Mouse (Mus musculus) CH12F3 (cell line): ENCODE measurements around the gene Kctd7.

Experiments used
- in situ Hi-C: fragments of 300-500 bp; cut with MboI; formaldehyde crosslinking; loops from 2 replicates; pipeline ENCODE4 v1.14.3; 2020; ENCODE audit warnings: low sequenced_read_pairs

The Kctd7 gene

DNA sequence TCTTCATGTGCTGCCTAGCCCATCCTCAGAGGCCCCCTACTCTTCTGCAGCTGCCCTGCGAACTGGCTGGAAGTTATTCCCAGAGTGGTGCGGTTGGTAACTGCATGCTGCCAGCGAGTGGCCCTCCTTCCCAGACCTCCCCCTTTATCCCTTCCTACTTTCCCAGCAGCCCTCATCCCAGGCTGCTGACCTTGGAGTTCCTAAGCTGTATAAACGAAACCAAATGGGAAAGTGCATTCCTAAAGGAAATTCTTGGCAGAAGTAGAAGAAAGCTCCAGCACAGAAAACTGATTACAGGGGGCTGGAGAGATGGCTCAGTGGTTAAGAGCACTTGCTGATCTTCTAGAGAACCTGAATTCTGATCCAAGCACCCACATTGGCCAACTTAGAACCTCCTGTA, 2.6 kb upstream of the Kctd7 start:
- in situ Hi-C loops, result no loop called here

DNA sequence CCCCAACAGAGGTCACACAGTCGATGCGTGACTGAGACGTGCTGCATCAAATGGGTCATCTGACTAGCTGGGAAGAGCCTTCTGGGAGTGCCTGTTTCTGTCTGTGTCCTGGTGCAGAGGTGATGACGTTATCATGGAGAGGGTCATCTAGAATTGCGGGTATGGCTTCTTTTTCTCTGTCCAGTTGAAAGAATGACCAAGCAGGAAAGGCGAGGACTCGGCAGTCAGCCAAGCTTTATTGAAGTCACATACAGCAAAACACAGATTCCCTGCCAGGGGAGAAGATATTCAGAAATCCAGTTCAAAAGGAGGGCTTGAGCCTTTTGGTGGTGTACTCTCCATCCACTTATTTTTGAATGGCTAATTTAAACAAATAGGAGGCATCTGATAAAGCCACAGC, 1.6 kb upstream of the Kctd7 start:
- in situ Hi-C loops, result no loop called here

DNA sequence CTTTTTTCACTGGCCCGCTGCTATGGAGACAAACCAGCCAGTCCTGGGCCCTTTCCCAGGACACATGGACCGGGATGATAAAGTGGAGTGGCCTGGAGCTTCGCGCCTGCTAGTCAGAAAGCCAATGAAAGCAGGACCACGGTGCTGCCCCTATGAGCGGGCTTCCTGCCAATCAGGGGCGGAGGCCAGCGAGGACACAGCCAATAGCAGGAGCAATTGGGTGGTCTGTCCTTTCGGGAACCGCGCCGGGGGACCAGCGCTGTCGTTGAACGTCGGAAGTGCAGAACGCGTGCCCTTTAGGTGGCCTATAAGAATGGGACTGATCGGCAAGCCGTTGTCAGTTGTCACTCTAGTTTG, 706 bp upstream of the Kctd7 start:
- in situ Hi-C loops, result no loop called here

DNA sequence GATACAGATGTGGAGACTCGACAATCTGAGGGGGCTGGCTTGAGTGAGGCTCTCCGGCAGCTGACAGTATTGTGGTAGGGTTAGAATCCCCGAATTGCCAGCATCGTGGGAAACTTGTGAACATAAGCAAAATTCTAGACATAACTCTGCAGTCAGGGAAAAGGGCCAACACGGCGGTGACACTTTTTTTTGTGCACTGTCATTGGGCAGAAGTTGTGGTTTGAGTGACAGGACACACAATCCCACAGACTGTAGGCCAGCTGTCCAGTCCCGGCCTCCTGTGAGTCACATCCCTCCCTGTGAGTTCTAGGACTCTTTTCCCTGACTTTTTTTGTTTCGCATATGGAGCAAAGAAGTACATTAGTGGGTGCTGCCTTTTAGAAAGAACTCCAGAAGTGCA, 1.3 kb downstream of the Kctd7 start:
- in situ Hi-C loops, result no loop called here

DNA sequence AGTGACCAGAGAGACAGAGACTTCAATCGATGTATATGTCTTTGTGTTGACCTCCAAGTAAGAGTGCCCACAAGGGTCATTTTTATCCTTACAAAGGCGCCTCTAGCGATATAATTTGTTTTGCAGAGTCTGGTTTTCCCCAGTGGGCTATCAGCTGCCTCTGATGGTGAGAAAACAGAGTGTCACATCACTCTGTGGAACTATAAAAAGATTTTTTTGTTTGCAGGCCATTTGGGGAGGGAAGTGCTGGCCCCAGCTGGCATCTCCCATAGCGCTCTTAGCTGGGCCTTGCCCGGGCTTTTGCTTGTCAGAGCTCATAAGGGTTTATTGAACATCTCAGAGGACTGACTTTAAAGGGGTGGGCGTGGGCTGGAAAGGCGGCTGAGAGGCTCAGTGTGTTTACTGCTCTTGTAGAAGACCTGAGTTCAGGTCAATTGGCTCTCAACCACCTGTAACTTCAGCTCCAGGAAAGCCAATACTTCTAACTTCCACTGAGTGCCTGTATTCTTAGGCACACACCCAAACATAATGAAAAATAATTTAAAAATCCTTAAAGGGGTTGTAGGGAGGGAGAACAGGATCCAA, 5.2 kb downstream of the Kctd7 start:
- in situ Hi-C loops, result no loop called here

DNA sequence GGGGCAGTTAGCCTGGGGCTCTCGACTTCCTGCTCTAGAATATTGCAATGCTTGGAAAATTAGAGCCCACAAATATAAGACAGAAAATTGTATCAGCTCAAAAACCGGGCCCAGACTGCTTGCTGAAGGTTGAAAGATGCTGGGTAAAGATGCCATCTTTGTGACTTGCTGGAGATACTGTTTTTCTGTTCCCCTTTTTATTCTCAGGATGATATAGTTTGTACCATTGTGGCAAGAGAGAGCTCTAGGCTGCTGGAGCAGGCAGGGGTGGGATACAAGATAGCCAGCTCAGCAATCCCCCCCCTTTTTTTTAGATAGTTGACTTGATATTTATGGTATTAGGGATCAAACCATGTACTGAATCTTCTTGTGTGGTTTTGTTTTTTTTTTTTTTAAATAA, 9.6 kb downstream of the Kctd7 start:
- in situ Hi-C loops, result no loop called here

DNA sequence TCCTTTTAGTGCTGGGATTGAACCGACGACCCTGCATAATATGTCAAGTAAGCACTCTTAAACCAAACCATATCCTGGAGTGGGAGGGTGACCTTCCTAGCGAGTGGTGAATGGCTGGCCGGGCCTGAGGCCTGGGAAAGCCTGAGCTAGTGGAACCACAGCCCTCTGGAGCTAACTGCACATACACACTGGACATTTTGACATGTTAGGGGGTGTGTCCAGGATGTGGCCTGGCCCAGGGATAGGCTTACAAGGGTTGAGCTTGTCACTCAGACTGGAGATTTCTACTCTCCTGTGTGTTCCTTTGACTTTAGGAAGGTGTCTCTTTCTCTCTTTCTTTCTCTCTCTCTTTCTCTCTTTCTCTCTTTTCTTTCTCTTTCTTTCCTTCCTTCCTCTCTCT, 13.9 kb downstream of the Kctd7 start:
- in situ Hi-C loops, result no loop called here

DNA sequence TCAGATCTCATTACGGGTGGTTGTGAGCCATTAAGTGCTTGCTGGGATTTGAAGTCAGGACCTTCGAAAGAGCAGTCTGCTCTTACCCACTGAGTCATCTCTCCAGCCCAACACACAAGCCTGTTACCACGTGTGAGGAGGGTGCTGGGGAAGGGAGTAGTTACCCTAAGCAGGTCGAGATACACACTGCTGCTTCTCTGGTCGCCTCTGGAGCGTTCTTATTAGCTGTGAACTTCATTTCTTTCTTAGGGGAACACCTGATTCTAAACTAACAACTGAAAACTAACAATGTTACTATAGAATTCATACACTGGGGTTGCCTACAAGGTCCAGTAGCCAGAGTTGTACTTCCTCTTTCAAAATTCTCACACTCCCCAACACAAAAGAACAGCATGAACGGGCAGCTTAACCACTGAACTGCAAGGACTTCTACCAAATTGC, 15.1 kb downstream of the Kctd7 start:
- in situ Hi-C loops, result no loop called here

DNA sequence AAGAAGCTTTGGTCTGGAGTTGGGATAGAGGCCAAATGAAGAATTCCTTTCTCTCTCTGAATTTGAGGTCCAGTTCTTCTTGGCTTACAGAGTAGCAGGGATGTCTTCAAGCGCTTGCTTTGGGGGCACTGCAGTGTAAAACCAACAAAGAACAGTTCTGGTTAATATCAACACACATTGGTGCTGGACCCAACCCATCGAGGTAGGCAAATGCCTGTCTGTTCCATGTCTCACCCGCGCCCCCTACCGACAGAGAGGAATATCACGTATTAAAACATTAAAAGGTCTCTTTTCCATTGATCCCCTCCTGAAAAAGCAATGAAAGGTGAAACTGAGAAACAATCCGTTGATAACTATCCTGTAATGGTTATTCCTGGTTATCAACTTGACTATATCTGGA, 19.0 kb downstream of the Kctd7 start:
- in situ Hi-C loops, result no loop called here

DNA sequence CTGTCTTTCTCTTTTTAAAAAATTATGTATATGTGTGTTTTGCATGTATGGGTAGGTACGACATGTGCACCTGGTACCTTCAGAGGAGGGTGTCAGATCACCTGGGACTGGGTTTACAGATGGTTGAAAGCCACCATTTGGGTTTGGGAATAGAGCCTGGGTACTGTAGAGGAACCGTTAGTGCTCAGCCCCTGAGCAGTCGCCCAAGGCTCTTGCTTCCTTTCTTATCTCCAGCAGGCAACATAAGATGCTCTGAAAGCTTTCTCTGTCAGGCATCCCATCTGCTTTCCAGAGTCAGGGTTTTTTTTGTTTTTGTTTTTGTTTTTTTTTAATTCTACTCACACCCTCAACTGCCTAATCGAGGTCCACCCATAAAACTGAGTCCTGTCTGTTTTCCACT, 20.6 kb downstream of the Kctd7 start:
- in situ Hi-C loops, result no loop called here

DNA sequence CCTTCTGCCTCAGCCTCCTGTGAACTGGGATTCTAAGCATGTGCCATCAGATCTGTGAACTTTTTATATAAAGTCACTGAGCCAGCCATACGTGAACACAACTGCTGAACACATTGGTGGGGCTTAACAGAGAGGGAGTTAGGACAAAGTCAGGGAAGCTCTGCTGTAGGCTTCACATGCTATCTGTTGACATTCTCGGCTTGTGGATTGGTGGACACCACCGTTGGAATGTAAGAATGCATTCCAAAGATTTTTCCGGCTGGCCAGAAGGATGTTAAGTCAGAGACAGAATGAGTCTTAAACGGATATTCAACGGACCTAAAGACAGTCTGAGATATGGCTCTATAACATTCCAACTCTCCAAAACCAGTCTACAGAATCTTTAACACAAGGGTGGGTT, 24.4 kb downstream of the Kctd7 start:
- in situ Hi-C loops, result no loop called here

DNA sequence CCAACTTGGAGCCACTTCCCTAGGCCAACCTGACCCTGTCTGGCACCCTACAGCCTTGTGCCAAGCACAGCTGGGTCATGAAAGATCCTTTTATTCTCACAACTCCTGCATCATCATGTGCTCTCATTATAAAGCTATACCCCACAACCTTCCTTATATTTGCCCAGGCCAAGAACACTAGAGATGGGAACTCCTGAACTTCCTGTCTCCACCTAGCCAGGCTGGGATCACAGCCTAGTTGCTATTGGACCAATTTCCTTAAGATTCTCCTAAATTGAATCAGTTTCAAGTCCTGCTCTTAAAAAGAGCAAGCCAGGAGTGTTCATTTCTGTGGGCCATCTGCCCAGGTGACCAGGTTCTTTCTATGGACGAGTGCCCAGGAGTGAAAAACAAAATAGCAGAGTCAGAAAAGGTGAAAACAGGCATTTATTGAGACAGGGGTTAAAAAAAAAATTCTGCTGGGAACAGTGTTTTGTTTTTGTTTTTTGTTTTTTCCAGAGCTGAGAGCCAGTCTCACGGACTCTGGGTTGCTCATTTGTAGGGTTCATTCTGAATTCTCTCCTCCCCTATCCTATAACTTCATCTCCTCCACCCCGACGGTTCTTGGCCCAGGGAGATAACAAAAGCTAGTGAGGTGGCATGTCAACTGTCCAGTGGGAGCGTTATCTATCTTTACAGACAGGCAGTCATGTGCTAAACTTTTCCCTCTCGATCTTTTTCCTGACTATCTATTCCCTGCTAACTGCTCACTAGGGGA, 26.2 kb downstream of the Kctd7 start:
- in situ Hi-C loops, result no loop called here

DNA sequence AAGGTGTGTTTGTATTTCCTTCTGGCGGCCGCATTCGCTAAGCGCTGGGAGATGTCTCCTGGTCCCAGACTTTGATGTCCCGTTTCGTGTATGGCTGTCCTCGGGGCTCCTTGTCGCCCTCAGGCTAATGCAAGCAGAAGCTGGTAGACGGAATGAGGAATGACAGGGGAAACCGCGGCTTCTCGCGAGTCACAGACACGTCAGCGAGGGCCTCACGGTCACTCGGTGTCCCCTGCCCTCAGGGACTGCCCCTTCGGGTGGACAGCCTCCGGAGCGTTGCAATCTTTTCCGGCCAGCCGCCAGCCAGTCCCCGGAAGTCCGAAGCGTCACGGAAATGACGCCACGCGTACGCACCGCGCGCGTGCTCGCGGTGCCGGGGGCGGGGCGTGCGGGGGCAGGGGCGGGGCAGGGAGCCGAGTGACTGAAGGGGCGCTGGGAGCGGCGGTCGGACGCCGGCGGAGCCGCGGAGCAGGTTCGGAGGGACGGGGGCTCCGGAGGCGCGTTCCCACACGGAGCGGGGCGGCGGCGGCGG, 26.8 kb downstream of the Kctd7 start, which contains the start of gene Rabgef1:
Gene Rabgef1, plus strand, starts transcription at position 376 of the 532 bp plus-strand sequence.
- in situ Hi-C loops, result no loop called here

DNA sequence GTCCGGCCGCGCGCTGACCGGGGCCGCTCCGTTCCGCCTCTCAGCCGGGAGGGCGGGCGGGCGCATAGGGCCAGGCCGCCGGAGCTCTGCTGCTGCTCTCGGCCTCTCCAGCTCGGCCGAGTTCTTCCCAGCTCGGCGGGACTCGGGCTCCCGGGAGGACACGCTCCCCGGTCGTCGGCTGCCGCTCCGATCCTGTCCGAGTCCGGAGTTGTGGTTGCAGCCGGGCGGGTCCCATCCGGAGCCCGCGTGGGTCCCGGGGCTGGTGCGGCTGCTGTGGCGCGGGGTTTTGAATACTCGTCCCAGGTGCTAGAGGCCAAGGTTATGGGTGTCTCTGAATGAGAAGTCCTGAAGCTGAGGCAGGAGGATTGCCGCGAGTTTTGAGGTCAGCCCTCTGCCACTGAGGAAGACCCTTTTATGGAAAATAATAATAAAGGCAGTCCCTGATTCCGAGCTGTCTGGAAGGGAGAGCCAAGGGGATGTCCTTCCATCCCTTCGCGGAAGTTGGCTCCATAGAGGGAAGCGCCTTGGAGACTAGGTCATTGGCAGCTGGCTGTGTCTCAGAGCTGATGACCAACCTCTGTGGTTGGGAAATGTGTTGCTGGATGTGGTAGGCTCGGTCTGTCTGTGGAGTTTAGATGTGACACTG, 27.4 kb downstream of the Kctd7 start:
- in situ Hi-C loops, result no loop called here

DNA sequence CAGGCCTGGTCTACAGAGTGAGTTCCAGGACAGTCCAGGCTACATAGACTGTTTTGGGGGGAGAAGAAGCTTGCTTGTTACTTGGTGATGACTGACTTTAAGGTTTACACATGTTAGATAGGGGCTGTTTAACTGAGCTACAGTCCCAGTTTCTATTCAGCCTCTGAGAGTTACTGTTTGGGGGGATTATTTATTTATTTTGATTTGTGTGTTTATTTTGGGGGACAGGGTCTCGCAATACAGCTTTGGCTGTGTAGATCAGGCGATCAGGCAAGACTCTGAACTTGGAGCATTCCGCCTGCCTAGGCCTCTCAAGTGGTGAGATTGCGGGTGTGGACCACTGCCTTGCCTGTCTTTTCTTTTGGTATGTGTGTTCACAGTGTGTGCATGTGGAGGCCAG, 28.4 kb downstream of the Kctd7 start:
- in situ Hi-C loops, result no loop called here

DNA sequence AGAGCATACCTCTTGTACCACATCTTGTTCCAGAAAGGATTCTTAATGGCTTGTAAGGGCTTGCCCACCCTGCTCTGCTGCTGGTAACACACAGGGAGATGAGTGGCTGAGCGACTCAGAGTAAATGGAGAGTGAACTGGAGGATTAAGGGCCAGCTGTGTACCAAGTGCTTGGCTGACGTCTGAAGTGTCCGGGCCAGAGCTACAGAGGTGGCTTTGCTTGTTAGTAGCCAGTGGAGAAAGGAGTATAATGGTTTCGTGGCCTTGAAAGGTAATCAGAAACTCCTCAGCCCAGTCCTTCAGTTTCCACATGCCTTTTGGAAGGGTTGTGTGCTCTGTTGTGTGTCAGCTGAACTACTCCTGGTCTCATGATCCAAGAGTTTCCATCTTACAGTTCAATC, 33.2 kb downstream of the Kctd7 start:
- in situ Hi-C loops, result no loop called here

DNA sequence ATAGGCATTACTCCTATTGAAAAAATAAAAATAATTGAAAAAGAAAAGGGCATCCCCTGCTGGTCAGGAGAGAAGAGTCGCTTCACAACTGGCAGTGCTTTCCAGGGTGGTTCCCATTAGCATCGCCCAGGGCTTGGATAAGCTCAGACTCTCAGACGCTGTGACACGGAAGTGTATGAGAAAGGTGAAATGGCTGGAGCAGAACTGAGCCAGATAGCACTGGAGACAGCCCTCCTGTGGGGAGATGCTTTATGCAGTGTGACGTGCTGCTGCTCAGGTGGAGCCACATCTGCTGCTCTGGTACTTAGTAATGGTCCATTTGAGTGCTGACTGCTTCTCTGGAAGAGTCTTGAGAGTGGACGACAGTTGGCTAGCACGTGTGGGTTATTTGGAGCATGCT, 35.7 kb downstream of the Kctd7 start:
- in situ Hi-C loops, result no loop called here

DNA sequence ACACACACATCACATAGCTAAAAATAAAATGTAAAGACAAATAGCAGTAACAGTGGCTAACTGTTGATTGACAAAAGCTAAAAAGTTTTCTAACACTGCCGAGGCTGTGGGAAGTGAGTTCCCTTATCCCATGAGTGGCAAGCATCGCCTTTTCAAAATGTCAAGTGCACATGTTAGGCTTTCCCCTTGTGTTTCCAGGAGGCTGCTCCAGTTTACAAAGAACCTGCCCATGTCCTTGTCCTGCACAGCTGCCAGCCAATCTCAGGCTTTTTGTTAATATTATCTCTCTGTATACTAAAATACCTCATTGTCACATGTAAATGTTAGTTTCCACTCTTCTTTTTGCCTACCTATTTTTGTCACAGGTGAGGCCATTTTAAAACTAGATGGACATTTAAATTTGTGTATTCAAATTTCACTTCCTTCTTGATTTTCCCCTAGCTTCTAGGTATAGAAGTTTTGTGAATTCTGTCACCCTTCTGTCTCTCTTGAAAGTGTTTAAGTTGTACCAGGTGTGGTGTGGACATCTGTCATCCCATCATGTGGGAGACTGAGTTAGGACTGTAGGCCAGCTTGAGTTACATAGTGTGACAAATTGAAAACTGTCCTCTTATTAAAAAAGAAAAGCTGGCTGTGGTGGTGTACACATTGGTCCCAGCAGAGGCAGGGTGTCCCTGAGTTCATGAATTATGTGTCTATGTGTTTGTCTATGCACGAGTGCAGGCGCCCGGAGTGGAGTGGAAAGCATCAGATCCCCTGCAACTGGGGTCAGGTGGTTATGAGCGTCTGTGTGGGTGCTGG, 37.3 kb downstream of the Kctd7 start:
- in situ Hi-C loops, result no loop called here

DNA sequence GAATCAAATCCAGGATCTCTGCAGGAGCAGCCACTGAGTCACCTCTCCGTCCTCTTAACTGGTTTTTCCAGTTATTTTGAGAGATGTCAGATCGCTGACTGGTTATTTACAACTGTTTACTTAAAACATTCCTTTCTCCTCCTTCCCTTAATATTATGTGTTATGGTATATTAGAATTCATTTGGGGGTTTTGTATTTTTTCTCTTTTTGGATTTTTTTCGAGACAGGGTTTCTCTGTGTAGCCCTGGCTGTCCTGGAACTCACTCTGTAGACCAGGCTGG, 37.8 kb downstream of the Kctd7 start:
- in situ Hi-C loops, result no loop called here

DNA sequence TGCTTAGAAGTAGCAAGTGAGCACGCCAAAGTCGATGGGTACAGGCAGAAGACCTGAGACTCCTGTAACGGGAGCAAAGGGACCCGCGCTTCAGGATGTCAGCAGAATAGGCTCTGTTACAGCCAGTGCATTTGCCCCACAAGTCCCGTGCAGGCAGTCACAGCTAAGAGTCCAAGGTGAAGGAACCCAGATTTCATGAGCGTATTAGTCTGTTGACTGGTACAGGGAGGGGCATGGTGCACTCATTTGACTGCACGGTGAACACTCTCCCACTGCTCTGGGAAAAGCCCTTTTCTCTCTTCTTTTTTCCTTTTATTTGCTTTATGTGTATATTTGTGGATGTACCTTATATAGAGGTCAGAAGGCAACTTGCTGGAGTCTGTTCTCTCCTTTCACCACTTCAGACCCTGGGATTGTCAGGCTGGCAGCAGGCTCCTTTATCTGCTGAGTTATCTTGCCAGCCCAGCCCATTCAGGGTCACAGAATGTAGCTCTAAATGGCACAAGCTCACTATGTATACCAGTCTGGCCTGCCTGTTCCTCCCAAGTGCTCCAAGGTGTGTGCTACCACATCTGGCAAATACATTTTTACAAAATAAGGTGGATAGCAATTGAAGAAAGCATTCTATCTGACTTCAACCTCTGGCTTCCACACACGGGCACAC, 39.7 kb downstream of the Kctd7 start:
- in situ Hi-C loops, result no loop called here

DNA sequence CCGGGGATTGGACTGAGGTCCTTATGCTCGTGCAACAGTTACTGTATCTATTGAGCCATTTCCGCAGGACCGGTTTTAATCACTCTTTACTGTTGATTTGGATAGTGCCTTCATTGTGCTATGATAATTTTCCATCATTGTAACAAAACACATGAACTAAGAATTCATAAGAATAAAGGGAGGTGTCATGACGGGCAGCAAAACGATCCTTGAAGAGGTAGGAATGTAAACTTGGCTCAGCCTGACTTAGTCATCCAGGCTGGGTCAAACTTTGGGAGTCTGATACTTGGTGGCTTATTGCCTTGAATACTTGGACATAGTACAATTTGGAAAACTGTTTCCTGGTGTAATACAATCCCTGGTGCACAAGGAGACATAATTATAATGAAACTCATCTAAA, 40.7 kb downstream of the Kctd7 start:
- in situ Hi-C loops, result no loop called here
